Mouse (Mus musculus) ZHBTc4 (cell line): ENCODE data around the gene Slx4.
A peak's percentile ranks its signal among the peaks of the same experiment; 100 is the strongest.

Source experiments
- DNase-seq: peaks from one replicate; pipeline ENCODE4 v3.0.0-alpha.2; 2011; ENCODE audit warnings: low read depth, low spot score

The Slx4 gene

GRCm38 (mm10) chr16:4012882-4013570 is 9.5 kb upstream of the Slx4 start:
- no peak for DNase-seq

- no peak for DNase-seq
Observed at GRCm38 (mm10) chr16:3988410-3988809, 15.2 kb downstream of the Slx4 start.

GRCm38 (mm10) chr16:3983146-3983700 is 20.3 kb downstream of the Slx4 start:
- no peak for DNase-seq

- no peak for DNase-seq
Observed at GRCm38 (mm10) chr16:3982173-3982572, 21.4 kb downstream of the Slx4 start.

GRCm38 (mm10) chr16:3976712-3977111 is 26.9 kb downstream of the Slx4 start:
- DNase-seq = peak; percentile 69

- DNase-seq = peak; percentile 57
Observed at GRCm38 (mm10) chr16:3976251-3976671, 27.3 kb downstream of the Slx4 start, which contains the start of gene Nlrc3. TSS of gene Nlrc3 (minus strand) at chr16:3976632.

- peak; percentile 77 for DNase-seq
Observed at GRCm38 (mm10) chr16:3975658-3976057, 27.9 kb downstream of the Slx4 start.

- peak; percentile 67 for DNase-seq
Observed at GRCm38 (mm10) chr16:3974456-3974855, 29.1 kb downstream of the Slx4 start.

GRCm38 (mm10) chr16:3965534-3965933 is 38.0 kb downstream of the Slx4 start:
- DNase-seq = no peak

GRCm38 (mm10) chr16:3964990-3965389 is 38.6 kb downstream of the Slx4 start:
- no peak for DNase-seq

GRCm38 (mm10) chr16:3959261-3959660 is 44.3 kb downstream of the Slx4 start:
- DNase-seq = no peak

- DNase-seq = no peak
Observed at GRCm38 (mm10) chr16:3956369-3956768, 47.2 kb downstream of the Slx4 start.

GRCm38 (mm10) chr16:3951141-3951540 is 52.4 kb downstream of the Slx4 start:
- no peak for DNase-seq

GRCm38 (mm10) chr16:3934701-3935100 is 68.9 kb downstream of the Slx4 start:
- no peak for DNase-seq

- no peak for DNase-seq
Observed at GRCm38 (mm10) chr16:3934091-3934490, 69.5 kb downstream of the Slx4 start.

- no peak for DNase-seq
Observed at GRCm38 (mm10) chr16:3933536-3933935, 70.0 kb downstream of the Slx4 start.

GRCm38 (mm10) chr16:3929151-3929550 is 74.4 kb downstream of the Slx4 start:
- DNase-seq = peak; percentile 15
